Mouse (Mus musculus) telencephalon, adult 2 months (tissue): Measurements from ENCODE around the gene Rbm20.
A peak's percentile ranks its signal among the peaks of the same experiment; 100 is the strongest.

Experiments used
- DNase-seq: peaks from one replicate; pipeline ENCODE4 v3.0.0-alpha.2; 2011; ENCODE audit warnings: low read depth, low spot score

The Rbm20 gene

DNA sequence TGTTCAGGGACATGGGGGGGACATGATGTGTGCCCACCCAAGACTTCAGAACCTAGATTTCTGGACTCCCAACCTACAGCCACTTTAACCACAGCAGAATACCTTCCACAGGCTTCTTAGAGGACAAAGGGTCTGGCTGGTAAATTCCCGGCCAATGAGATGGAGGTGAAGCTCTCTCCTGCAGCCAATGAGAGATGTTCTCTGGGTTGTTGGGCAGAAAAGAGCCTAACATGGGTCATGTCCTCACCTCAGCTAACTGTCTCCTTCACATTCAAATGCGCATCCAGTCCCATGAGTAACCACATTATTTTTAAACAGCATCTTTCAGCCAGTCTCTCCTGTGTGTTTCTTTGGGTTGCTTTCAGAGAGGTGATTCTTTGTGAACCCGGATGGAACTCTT is 5.7 kb upstream of the Rbm20 start:
- DNase-seq, result no peak

DNA sequence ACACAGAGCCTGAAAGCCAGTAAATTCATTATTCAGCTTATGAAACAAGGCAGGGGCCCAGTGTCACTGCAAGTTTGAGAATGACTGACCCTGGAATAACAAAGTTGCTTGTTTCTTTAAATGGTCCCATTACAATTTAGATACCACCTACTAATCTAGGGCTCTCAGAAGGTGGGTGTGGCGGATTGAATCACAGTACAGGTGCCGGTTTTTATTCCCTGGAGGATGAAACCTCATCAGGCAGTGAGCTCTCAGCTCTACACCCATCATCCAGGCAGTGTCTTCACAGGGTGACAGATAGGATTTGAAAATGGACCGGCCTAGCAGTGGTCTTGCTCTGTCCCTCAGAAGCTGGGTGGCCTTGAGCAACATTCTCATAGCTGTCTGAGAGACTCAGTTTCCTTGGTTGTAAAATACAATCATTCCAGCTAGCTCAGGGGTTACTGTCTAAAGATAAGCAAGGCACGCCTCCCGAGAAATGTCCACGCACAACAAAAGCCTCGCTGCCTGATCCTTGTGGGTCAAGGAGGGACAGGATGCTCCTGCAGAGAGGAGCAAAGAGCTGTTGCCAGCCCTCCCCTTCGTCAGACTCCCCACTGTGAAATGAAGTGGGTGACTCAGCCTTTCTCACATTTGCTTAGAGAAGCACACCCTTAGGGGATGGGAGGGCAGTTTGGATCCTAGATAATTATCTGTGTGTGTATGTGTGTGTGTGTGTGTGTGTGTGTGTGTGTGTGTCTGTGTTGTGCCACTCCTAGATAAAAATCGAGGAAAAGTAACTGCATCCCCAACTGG is 2.8 kb upstream of the Rbm20 start:
- no peak for DNase-seq

DNA sequence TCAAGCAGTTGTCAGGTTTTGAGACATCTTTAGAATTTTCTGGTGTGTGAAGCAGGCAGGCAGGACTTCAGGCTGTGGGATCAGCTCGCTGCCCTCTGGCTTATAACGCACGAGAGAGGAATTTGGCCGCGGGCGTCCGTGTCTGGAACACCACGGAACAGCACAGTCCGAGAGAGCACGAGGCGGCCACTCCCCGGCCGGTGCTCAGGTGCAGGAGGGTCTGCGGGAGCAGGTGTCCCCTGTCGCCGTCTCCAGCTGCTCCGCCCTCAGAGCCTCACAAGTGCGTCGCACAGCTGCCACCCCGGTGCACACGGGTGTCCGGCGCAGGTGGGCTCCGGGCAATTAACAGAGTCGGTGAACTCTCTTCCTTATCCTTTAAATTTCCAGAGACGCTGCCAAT is 878 bp upstream of the Rbm20 start:
- DNase-seq, result no peak

DNA sequence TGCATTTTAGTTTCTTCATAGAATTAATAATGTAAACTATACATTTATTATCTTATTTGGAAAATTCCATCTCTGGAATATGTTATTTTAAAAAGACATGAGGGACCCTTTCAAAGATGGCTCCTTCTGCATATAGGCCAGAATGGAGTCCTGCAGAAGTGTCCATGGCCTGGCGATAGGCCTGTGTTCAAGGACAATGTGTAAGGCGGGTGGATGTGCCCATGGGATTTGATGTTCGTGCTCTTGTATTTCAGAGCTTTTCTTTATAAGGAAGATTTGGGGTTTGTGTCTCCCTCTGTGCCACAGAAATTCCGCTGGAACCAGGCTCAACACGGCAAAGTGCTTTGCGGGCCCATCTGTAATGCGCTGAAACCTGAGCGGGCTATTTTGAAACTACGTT is 2.1 kb downstream of the Rbm20 start:
- DNase-seq, result no peak

DNA sequence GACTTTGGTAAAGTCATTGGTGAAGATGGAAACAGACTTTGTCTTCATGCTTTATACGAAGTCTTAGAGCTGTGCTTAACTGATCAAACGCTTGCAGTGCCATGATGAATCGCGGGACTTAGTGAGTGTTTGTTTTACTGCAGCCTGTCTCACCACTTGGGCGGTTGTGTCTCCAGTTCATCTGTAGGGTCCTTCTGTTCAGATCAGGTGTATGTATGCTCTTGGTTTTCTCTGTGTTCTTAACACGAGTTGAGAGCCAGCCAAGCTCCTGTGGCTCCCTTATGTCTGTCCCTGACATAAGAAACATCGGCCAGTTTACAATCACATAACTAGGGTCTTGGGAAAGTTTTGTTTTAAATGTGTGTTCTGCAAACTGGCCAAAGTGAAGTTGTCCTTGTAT is 2.9 kb downstream of the Rbm20 start:
- DNase-seq, result no peak

DNA sequence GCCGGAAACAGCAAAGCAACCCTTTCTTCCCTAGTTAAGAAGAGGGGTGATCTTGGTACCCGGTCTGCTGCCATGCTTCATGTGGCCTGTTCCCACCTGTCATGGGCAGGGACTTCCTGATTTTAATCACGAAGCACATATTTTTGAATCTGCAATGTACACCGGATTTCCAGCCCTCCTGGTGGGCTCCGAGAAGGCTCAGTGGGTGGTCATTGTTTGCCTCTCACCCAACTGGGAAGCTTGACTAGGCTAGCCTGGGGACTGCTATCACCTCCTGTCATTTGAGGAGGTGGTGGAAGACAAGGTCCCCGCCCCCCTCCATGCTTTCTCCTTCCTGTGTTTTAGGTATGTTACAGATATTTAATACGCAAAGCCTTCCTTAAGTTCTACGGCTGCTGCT is 5.3 kb downstream of the Rbm20 start:
- DNase-seq, result no peak

DNA sequence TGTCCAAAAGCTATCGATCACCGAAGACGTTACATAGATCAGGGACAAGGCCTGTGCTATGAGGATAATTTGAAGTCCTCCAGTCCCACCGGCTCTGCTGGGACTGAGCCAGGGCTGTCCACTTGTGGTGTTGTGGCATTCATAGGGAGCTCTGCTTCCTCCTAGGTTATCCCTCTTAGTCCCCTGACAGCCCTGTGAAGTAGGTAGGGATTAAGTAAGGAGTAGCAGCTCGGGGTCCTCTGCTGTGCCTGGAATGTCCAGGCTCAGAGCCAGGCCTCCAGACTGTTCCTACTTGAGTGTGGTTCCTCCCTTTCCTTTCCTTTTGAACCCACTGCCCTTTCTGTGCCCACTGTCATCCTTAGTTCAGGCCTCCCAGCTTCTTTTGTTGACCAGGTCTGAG is 10.5 kb downstream of the Rbm20 start:
- no peak for DNase-seq

DNA sequence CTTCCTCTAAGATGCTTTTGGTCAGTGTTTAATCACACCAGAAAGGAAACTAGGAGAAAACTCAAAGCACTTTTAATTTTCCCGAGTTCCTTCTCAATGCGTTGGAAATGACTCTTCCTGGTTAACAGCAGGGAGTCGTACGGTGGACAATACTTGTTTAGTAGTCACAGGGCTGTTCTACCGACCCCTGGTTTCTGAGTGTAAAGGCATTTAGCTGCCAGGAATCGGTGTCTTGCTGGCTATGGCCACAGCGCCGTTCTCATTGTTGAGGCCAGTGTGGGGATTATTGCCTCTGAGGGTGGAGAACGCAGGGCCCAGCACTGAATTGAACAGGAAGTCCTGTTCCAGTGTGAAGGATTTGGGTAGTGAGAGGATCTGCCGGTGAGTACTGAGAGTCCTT is 13.7 kb downstream of the Rbm20 start:
- DNase-seq, result no peak

DNA sequence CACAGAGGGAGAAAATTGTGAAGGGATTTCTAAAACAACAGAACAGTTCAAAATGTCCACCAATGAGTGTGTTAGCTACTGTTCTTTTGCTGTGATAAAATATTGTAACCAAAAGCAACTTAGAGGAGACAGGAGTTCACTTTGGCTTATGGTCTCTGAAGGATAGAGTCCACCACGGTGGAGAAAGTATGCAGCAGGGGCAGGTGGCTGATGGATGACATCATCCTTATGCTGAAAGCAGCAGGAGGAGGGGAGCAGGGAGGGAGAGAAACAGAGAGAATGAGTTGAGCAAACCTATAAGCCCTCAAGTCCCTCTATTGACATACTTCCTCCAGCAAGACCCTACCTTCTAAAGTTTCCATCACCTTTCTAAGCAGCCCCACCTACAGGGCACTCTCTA is 16.9 kb downstream of the Rbm20 start:
- DNase-seq, result no peak

DNA sequence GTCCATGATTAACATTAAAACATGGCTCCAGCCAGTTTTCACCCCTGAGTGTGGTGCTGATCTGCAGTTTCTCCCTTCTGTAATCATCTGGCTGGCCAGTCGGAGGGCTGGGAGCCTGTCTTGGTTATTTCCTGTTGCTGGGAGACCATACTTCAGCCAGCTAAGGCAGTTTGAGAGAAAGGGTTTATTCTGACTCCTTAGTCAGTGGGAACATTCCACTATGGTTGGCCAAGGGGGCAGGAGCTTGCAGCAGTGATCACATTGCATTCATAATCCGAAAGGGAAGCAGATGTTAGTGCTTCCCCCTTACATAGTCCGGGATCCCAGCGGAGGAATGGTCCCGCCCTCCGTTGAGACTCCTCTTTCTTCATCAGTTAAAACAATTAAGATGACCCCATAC is 19.0 kb downstream of the Rbm20 start:
- DNase-seq, result no peak

DNA sequence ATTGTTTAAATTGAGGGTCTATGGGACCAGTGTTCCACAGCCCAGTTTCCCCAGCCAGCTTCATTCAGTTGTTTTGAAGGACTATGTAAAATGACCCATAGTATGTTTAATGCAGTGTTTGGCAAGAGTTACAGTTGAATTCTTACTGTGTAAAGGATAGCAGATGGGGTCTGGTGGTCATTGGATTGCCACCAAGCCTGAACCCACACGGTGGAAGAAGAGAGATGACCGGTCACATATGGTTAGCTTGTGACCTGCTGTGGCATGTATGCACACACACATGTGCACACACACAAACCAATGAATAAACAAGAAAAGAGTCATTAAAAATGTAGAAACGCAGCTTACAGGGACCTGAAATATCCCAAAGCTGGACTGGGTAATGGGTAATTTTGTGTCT is 19.5 kb downstream of the Rbm20 start:
- DNase-seq, result no peak

DNA sequence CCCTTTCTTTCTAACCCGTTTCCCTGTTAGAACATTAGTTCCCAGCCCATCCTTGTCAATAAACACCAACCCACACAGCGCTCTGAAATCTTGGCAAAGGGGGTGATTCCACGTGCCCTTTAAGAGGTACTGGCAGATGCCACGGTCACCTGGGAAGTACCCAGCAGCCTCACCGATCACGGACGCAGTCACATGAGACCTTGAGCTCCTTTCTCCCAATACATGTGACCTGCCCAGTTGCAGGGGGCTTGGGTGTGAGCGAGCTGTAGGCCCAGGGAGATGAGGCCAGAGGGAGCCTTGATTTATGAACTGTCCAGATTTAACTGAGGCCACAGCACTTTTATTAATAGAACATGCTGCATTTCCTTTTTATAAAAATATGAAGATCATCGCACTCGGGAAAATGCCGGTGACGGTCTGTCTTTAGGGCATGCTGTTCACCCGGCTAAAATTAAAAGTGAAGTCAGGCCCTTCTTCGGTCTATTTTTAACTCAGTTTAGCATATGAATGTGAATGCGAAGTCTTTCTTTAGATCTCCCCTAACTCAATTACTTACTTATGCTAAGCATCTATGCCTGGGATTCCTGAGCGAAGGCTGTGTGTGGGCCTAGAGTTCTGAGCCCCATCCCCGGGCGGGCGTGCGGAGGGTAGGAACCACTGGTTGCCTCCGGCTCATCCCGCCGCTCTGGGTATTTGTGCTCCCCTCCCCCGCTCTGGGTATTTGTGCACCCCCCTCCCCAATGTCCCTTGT is 20.4 kb downstream of the Rbm20 start:
- DNase-seq, result no peak

DNA sequence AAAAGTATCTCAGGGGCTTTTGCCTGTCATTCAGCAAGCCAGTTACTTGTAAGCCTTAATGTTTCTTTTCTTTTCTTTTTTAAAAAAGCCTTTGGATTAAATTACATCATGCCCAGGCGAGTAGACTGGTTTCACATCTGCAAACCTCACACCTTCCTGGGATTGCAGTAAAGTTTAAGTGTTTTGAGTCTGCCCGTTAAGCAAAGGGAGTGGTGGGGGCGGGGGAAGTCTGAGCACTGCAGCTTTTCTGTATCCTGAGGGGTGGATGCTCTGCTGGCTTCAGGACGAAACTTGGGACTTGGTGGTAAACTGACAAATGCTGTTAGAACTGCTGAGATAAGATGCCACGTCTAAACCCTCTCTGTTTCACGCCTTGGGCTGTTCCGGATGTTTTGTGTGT is 22.6 kb downstream of the Rbm20 start:
- DNase-seq, result no peak

DNA sequence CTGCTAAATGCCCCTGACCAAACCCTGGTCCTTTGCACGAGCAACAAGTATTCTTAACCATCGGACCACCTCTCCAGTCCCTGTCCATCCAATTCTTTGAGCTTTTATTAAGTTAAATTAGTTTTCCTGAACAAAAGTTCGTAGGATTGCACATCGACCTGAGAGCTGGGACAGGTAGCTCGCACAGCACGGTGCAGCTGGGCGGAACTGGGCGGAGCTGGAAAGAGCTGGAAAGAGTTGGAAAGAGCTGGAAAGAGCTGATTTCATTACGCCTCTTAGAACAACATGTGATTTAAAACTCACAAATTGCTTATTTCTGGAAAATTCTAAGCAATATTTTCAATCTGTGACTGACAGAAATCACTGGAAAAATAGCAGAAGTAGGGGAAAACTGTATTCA is 24.3 kb downstream of the Rbm20 start:
- DNase-seq, result no peak

DNA sequence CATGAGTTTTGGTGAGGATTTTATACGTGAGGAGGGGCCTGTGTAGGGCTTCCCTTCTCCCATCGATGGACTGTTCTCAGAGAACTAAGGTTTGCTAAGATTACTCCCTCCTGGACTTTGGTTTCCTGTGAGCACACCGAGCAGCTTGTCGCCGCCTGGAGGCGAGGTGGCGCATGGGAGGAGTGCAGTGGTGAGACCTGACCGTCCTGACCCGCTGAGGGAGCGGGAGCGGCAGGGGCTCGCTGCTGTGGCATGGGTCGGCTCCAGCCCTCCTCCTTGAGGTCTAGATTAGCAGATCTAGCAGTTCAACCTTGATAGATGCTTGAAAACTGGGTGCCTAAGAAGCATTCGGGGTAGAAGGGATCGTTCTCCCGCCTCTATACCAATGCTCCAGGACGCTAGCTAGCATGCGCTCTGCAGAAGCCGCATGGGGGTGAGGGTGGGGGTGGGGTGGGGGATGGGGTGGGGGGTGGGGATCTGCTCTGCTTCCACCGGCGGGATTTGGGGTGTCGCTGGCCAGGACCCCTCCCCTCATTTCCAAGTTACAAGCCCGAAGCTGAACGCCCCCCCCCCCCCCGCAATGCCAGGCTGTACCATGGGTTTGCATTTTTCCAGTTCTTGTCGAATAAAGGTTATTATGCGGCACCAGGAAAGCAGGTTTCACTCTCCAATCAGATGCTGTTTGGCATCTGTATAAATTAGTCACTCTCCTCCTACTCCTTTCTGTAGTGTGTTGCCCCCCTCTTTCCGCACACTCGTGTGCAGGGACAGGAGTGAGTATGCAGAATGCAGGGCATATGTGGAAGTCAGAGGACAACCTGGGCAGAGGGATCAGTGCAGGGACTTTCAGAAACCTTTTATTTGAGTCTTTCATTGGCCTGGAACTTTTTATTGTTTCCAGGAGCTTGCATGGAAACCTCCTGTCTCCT is 28.1 kb downstream of the Rbm20 start:
- DNase-seq, result peak; percentile 40

DNA sequence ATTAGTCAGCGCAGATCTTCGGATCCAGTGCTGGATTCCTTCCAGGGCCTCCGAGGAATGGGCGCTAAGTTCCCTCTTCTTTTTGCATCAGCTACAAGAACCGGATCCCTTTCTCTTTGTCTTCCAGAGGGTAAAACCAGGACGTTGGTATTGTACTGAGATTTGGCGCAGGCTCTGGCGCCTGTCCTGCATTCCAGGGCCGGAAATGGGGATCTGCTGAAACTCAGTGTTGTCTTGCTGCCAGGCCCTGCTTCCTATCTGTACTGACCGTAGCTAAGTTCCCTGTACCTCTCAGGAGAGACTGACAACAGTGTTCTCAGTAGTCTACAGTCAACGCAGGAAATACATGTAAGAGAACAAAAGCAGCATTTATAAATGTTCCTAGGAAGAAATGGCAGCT is 31.3 kb downstream of the Rbm20 start:
- no peak for DNase-seq

DNA sequence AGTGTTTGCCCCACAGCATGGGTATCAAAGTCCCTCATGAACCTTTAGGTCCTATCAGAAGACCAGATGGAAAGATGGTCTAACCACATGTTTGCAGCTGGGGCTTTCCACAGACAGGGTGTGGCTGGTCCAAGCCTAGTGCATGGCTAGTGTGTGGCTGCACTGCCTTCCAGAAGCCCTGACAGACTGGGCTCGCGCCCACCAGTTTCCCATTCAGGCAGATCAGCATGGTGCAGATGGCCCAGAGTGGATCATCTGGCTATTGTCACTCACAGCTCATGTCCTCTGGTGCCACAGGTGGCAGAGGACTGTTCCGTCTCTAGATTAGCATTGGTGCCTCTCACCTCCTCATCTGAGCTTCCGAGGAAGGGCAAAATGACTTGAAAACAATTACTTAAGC is 33.8 kb downstream of the Rbm20 start:
- DNase-seq, result no peak

DNA sequence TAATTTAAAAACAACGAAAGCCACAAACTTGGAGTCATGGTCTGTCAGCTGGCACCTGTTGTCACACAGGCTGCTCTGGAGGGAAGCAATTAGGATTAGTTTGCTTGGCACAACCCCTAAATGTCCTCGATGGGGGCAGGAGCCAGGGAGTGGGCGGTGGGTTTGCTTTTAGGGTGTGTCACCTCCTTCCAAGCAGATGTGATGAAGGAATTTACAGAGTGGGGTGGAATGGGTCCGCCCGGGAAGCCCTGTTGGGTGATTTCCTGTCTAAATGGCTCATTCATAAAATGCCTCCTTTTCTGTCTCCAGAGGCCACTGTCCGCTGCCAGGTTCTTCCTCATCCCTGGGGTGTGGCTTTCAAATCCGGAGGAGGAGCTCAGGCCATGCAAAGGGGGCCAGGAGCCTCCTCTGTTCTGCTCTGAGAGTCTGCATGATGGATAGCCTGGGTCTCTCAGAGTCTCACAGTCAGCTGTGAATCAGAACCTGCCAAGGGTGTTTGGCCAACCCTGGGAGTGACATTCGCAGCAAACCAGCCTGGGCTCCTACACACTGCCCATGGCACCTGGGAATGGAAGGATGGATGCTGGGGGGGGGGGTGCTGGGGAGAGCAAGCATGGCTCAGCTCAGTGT is 34.3 kb downstream of the Rbm20 start:
- no peak for DNase-seq

DNA sequence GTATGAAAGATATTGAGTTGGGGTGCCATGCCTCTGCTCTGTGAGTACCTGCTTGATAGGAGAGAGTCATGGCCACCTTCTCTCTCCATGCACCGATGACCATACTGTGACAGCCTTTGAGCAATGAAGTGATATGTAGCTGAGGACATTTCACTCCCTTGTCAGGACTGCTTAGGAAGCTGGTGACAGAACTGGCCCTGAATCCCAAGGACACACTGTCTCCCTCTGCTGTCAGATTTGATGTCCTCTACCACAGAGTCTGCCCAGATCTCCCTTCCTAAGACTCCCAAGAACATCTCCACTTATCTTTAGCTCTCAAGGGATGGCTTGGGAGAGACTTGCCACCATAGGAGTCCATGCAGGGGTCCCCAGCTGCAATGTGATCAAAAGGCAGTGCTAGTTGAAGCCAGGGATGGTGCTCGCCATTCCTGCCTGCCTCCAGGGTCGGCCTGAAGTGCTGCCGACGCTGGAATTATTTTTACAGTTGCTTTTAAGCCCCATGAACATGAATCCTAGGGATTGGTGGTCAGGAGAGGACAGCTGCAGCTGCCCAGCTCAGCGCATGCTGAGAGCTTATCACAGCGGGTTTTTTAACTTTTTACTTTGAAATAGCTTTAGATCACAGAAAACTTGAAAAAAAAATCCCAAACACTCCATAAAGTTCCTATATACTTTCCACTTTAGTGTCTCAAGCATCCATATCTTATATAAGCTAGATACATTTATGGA is 35.4 kb downstream of the Rbm20 start:
- DNase-seq, result no peak

DNA sequence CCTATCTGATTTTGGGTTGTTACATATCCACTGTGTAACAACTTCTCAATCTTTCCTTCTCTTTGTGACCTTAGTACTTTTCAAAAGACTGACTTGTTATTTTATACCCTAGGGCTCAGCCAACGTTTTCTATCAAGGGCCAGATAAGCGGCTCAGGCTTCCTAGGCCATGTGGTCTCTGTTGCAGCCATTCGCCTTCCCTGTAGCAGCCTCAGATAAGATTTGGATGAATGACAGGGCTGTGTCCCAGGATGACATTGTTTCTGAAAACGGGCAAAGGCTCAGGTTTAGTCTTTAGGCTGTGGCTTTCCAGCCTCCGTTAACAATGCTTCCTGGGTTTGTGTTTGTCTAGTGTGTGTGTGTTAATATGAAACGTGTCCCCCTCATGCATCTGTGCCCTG is 36.3 kb downstream of the Rbm20 start:
- no peak for DNase-seq

DNA sequence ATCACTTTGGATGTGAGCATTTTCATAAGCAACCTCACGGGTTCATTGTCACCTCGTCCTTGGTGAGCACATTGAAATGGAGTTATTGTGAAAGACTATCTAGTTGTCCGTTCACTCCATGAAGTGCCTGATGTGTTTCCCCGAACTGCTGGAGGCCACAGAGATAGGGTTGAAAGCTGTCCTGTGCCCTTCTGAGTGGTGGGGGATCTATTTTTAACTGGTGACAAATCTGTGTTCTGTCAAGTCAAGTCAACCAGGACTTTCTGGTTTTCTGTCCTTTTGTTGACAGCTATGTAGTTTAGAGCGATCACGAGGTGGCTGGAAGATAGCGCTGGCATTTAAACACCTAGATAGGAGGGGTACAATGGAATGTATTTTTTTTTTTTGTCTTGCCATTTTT is 39.4 kb downstream of the Rbm20 start:
- DNase-seq, result no peak
